Mouse (Mus musculus): ENCODE results near the gene L1cam.

Gene L1cam

GRCm38 (mm10) chrX:73880194-73881035 lies 15.5 kb downstream of the L1cam start:
- DNase-seq (ENCODE audit: low read depth, low spot score), result no peak

- DNase-seq (ENCODE audit: low read depth, low spot score), result no peak
Observed at GRCm38 (mm10) chrX:73877014-73877413, 18.9 kb downstream of the L1cam start.

DNA sequence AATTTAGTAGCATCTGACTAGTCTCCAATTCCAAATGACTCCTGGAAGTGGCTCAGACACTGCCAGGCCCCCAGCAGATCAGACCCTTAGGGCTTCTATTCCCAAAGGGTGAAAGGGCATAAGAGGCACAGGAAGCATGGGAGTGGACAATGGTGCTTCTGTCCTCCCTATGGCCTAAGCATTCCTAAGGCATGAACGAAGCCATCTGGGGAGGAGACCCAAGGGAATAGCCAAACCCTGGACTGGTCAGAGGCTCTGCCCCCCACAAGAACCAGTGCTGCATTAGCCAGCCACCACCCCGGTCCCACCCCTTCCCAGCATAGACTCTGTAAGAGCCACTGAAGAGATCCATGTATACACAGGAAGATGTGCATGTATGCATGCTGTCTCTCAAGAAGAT lies 20.0 kb downstream of the L1cam start:
- DNase-seq (ENCODE audit: low read depth, low spot score), result no peak

GRCm38 (mm10) chrX:73871956-73872355 lies 23.9 kb downstream of the L1cam start:
- no peak for DNase-seq (ENCODE audit: low read depth, low spot score)

DNA sequence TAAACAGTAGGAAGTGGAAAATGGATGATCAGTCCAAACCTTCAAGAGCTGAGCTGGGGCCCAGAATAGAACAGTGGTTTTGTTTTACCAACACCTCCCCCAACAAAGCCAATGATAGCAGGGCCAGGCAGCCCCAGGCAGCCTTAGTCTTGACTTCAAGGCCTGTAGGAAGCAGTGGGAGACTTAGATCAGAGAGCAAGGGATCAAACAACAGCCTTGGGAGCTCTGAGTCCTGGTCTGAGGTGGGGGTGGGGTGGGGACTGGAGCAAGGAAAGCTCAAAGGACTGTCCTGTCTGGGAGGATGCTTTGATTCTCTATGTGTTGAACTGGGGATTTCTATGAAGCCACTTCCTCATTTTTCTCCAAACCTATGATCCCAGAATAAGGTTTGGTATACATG lies 24.4 kb downstream of the L1cam start:
- DNase-seq (ENCODE audit: low read depth, low spot score), result no peak

- no peak for DNase-seq (ENCODE audit: low read depth, low spot score)
Observed at GRCm38 (mm10) chrX:73869334-73869733, 26.6 kb downstream of the L1cam start.

DNA sequence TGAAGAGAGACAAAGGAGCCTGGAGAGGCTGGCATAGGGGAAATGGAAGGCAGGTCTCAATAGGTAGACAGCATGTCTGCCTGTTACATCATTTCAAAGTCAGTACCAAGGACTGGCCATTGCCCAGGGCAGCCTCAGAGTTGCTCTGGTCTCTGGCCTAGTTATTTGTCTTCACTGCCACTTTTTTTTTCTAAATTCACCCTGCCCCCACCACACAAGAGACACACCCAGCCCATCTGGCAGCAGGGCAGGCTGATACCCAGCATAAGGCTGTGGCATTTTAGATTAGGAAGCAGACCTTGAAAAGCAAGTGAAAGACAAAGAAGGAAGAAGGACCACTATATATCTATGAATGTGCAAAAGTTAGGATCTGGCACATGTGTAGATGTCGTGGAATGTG lies 28.1 kb downstream of the L1cam start:
- no peak for DNase-seq (ENCODE audit: low read depth, low spot score)

- no peak for DNase-seq (ENCODE audit: low read depth, low spot score)
Observed at GRCm38 (mm10) chrX:73867256-73867655, 28.6 kb downstream of the L1cam start.

DNA sequence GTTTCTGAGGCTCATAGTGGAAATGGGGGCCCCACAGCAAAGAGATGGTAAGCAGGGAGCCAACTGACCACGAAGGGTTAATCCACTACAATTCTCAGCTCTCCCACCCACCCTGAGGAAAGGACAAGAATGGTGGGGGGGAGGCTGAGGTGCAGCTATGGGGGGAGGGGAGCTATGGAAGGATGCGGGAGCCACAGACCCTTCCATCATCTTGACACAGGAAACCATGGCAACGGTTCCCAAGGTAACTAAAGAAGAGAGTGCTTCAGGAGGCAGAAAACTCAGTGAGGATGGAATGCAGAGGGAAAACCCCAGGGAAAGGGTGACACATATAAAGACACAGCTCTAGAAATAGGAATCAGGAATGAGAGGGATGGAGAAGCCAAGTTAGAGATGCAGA lies 31.2 kb downstream of the L1cam start:
- DNase-seq (ENCODE audit: low read depth, low spot score), result no peak

- no peak for DNase-seq (ENCODE audit: low read depth, low spot score)
Observed at GRCm38 (mm10) chrX:73855087-73855408, 40.9 kb downstream of the L1cam start.

GRCm38 (mm10) chrX:73854326-73855086 lies 41.4 kb downstream of the L1cam start:
- no peak for DNase-seq (ENCODE audit: low read depth, low spot score)

DNA sequence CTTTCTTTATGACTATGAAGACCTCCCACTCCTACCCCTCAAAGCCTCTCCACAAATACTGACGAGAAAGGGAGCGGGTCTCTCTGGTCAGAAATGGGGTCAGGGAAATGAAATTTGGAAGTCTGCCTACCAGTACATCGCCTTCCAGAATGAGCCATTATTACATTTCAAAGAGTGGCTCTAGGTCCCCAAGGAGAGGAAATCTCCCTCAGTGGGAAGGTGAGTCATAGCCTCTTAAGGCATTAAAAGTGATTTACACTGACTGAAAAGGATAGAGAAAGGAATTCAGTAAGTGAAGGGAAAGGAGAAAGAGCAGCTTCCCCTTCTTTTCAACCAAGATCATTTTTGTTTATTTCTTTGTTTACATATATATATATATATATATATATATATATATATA lies 59.2 kb downstream of the L1cam start:
- no peak for DNase-seq (ENCODE audit: low read depth, low spot score)

DNA sequence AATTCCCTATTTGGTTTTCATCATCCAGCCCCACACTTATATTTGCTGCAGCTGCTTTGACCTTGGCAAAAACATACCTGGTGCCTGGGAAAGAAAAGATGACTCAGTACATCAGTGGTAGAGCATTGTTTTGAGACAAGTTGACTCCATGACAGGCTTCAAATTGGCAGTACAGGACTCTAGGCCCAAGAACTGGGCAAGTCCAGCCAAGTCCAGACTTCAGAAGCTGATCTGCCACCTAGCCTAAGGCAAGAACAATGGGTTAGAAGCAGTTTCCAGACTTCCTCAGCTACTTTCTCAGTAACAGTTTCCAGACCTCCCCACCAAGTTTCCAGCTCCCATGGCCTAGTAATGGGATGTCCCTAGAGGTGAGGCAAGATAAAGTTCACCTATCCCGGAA lies 60.2 kb downstream of the L1cam start:
- no peak for DNase-seq (ENCODE audit: low read depth, low spot score)

- DNase-seq (ENCODE audit: low read depth, low spot score), result peak; percentile 50
Observed at GRCm38 (mm10) chrX:73824185-73825151, 71.4 kb downstream of the L1cam start, which contains the start of gene Pdzd4. TSS of gene Pdzd4 (minus strand) at chrX:73824969.

GRCm38 (mm10) chrX:73823747-73824146 lies 72.2 kb downstream of the L1cam start:
- no peak for DNase-seq (ENCODE audit: low read depth, low spot score)

- DNase-seq (ENCODE audit: low read depth, low spot score), result no peak
Observed at GRCm38 (mm10) chrX:73816596-73817314, 79.2 kb downstream of the L1cam start.

DNA sequence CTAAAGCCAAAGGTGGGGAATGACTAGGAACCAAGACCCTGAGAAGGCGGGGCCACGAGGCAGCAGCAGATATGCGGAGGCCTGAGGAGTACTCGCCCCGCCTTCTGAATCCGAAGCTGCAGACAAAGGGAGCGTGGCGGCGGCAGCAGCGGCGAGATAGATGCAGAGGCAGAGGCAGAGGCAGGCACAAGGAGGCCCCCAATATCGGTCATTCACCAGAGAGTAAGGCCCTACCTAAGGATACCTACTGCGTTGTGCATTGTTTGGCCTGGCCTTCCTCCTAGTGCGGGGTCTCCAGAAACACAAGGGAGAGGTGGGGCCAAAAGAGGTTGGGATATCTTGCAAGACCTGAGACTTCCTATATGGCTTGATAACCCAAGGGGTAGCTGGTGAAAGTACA lies 80.8 kb downstream of the L1cam start:
- no peak for DNase-seq (ENCODE audit: low read depth, low spot score)

DNA sequence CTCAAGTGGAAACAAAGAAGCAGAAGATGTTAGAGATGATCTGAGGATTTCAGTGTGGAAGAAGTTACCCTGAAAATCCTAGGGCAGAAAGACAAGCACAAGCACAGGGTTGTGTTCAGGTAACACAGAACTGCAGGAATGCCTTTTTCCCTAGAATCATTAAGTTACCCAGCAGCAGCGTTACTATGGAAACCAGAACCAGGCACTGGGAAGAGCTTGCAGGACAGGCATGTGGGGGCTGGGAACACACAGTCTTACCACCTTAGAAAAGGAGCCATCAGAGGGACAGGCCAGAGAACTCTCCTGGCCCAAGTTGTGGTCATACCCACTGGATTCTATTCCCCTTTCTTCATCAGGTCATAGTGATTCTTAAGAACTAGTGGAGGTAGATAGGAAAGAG lies 90.1 kb downstream of the L1cam start:
- no peak for DNase-seq (ENCODE audit: low read depth, low spot score)
